Mouse (Mus musculus) 416B (cell line): Measurements from ENCODE around the gene Iqck.

ENCODE experiments used
- DNase-seq: peaks from one replicate; pipeline ENCODE4 v3.0.0; 2011; ENCODE audit warnings: low read depth

Gene Iqck

GRCm38 (mm10) chr7:118991341-118991884 is 135.9 kb downstream of the Iqck start:
- DNase-seq = no peak

- no peak for DNase-seq
These were observed 136.6 kb downstream of the Iqck start for GRCm38 (mm10) chr7:118992080-118992560.

- no peak for DNase-seq
These were observed 137.3 kb downstream of the Iqck start for GRCm38 (mm10) chr7:118992623-118993405.

GRCm38 (mm10) chr7:118993597-118994230 is 138.2 kb downstream of the Iqck start:
- DNase-seq = no peak

GRCm38 (mm10) chr7:118994231-118994842 is 138.8 kb downstream of the Iqck start:
- DNase-seq = no peak

GRCm38 (mm10) chr7:118995007-118995406 is 139.5 kb downstream of the Iqck start, which contains the start of gene Gprc5b:
Gene Gprc5b (minus strand): TSS chr7:118995211.
- no peak for DNase-seq

- no peak for DNase-seq
These were observed 140.1 kb downstream of the Iqck start for GRCm38 (mm10) chr7:118995671-118996070.

GRCm38 (mm10) chr7:118996137-118996837 is 140.7 kb downstream of the Iqck start:
- DNase-seq = peak; percentile 72

- no peak for DNase-seq
These were observed 144.3 kb downstream of the Iqck start for GRCm38 (mm10) chr7:118999857-119000256.

GRCm38 (mm10) chr7:119001965-119002364 is 146.4 kb downstream of the Iqck start:
- DNase-seq = no peak

- DNase-seq = peak; percentile 8
These were observed 146.9 kb downstream of the Iqck start for GRCm38 (mm10) chr7:119002501-119002900.

- peak; percentile 53 for DNase-seq
These were observed 155.4 kb downstream of the Iqck start for GRCm38 (mm10) chr7:119010854-119011529.

GRCm38 (mm10) chr7:119015736-119016135 is 160.2 kb downstream of the Iqck start:
- peak; percentile 19 for DNase-seq

GRCm38 (mm10) chr7:119019537-119019936 is 164.0 kb downstream of the Iqck start:
- DNase-seq = peak; percentile 51
